Mouse (Mus musculus): ENCODE results near the gene Cdh22.

GRCm38 (mm10) chr2:165078605-165079004, 156.0 kb downstream of the Cdh22 start:
- TF ChIP-seq CTCF (IDR thresholded peaks at IDR 0.05; ENCODE audit: control insufficient read depth, insufficient read depth, low read length) (no peak), POLR2A (IDR thresholded peaks at IDR 0.05; ENCODE audit: borderline replicate concordance, control insufficient read depth, low read depth, low read length) (no peak)

Data from bone marrow, adult 2 months (tissue).